Mouse (Mus musculus) testis, adult 2 months (tissue): Measurements from ENCODE around the gene Arhgap11a. TPM values are rescaled to one million over a fixed set of nuclear protein-coding genes. Genes with fewer than 3 reads are reported as not detected.

Source experiments
- H3K27ac ChIP-seq: fragments of 200-500 bp; 2 replicates; pipeline ENCODE4 v1.5.1; 2012; ENCODE audit warnings: low read depth, low read length; ENCODE audit not compliant: control insufficient read depth, insufficient read depth
- H3K27me3 ChIP-seq: fragments of 200-500 bp; 2 replicates; pipeline ENCODE4 v1.6.1; 2012; ENCODE audit warnings: mild to moderate bottlenecking, low read length, moderate library complexity; ENCODE audit not compliant: control insufficient read depth, insufficient read depth
- H3K36me3 ChIP-seq: fragments of 200-500 bp; 2 replicates; pipeline ENCODE4 v1.6.1; 2012; ENCODE audit warnings: mild to moderate bottlenecking, low read length; ENCODE audit not compliant: control insufficient read depth, insufficient read depth
- H3K4me1 ChIP-seq: fragments of 200-500 bp; 2 replicates; pipeline ENCODE4 v1.6.1; 2012; ENCODE audit warnings: low read length; ENCODE audit not compliant: control insufficient read depth, insufficient read depth
- H3K4me3 ChIP-seq: fragments of 200-500 bp; 2 replicates; pipeline ENCODE4 v1.5.1; 2012; ENCODE audit warnings: low read depth, mild to moderate bottlenecking, low read length, moderate library complexity, mixed read lengths; ENCODE audit not compliant: control insufficient read depth
- CTCF ChIP-seq: fragments of 200-500 bp; IDR thresholded peaks from 2 replicates; pipeline ENCODE4 v1.5.1; 2012; ENCODE audit warnings: low read depth, mild to moderate bottlenecking, inconsistent platforms, low read length, moderate library complexity; ENCODE audit not compliant: control insufficient read depth, insufficient read depth, insufficient replicate concordance
- POLR2A ChIP-seq: fragments of 200-500 bp; IDR thresholded peaks from 2 replicates; pipeline ENCODE4 v1.6.1; 2012; ENCODE audit warnings: low read depth, mild to moderate bottlenecking, inconsistent platforms, low read length, moderate library complexity; ENCODE audit not compliant: control insufficient read depth
- polyA plus RNA-seq: library from polyadenylated mRNA; depleted of rRNA; stranded (reverse); fragments of >200 nt; gene quantifications from 2 replicates; pipeline ENCODE4 v1.2.3, GENCODE M21; 2012; rRNA removed

The Arhgap11a gene
- polyA plus RNA-seq, 1 experiment = 2.6 TPM

DNA sequence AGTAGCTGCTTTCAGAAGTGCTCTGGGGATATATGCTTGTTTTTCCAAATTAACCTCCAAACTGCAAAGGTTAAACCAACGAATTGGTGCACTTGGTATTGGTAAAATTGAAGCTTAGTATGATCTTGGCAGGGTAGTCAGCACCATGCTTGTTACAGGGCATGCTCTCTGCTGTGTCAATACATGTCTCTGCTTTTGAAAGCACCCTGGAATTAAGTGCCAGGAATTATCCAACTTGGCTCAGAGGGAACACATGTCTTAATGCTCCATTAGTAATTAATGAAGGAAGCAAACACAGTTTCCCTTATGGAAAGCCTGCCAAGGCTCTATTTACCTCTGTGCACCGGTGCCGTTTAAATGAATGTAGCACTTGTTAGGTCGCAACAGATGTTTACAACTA lies 53.3 kb downstream of the Arhgap11a start:
- H3K4me1 ChIP-seq = peaks cover 5% of the 10 kb centered on the region
- TF ChIP-seq CTCF (no peak), POLR2A (no peak)
- H3K4me3 ChIP-seq = no peak overlapping the region
- no peaks in the 10 kb centered on the region for H3K36me3 ChIP-seq
- H3K27me3 ChIP-seq = no peaks in the 10 kb centered on the region
- no peak overlapping the region for H3K27ac ChIP-seq

DNA sequence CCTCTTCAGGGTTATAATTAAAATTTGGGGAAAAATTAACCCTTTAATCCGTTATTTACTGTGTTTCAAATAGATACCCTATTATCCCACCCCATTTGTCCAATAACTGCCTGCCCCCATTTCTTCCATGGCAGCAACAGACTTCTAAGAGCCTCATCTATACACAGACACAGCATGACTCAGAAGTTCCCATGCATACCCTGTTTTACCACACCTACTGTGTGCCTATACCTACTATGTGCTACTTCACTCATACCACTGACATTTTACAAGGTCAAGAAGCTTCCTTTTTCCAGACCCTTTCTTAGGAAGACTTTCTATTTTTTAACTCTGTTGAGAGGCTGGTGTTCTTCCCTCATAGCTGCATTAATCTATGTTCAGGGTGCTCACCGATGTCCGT lies 54.9 kb downstream of the Arhgap11a start:
- no peak overlapping the region for H3K27ac ChIP-seq
- peaks cover 4% of the 10 kb centered on the region for H3K4me1 ChIP-seq
- H3K4me3 ChIP-seq = no peak overlapping the region
- TF ChIP-seq CTCF (no peak), POLR2A (no peak)
- H3K36me3 ChIP-seq = no peaks in the 10 kb centered on the region
- no peaks in the 10 kb centered on the region for H3K27me3 ChIP-seq

DNA sequence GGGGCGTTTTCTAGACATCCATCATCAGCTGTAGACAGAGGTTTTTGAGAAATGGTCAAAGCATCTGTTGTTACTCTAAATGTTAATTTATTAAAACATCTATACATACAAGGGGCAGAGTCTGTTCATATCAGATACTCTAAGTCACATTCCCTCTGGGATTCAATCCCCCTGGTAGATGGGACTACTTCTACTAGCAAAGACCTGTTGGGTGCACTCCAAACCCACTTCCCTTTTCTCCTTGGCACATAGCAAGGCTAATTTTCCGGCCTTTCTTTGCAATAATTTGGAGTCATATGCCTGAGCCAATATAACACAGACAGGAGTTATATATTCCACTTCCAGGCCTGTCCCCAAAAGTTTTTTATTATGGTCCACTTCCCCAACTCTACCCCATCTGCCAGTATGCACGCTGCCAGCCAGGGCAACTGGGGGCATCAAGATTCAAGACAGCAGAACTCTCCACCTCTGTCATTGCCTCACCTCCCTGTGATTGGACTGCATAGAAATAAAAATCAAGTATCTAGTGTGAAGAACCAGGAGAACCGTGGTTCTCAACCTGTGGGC lies 59.6 kb downstream of the Arhgap11a start:
- Histone ChIP-seq H3K27ac (no peak overlapping the region), H3K27me3 (no peaks in the 10 kb centered on the region), H3K36me3 (no peaks in the 10 kb centered on the region), H3K4me1 (no peaks in the 10 kb centered on the region), H3K4me3 (no peak overlapping the region)
- TF ChIP-seq POLR2A (no peak), CTCF (no peak)

DNA sequence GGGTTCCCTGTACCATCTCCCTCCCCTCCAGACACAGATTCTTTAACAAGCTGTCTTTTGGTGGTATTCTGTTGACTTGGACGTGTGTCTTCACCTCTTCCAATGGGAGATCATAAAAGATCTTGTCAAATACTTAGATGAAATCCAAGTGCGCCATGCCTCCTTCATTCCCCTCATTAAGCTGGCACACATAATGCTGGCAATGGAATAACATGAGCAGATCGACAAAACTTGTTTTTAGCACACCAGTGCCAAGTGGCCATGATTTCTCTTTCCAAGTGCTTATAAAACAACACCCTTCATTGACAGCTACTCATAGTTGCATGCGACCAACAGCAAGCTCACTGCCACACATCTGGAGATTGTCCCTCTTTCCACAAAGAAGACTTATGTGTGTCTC lies 60.6 kb downstream of the Arhgap11a start:
- Histone ChIP-seq H3K27ac (no peak overlapping the region), H3K4me1 (no peaks in the 10 kb centered on the region), H3K4me3 (no peak overlapping the region), H3K36me3 (no peaks in the 10 kb centered on the region), H3K27me3 (no peaks in the 10 kb centered on the region)
- TF ChIP-seq POLR2A (no peak), CTCF (no peak)

DNA sequence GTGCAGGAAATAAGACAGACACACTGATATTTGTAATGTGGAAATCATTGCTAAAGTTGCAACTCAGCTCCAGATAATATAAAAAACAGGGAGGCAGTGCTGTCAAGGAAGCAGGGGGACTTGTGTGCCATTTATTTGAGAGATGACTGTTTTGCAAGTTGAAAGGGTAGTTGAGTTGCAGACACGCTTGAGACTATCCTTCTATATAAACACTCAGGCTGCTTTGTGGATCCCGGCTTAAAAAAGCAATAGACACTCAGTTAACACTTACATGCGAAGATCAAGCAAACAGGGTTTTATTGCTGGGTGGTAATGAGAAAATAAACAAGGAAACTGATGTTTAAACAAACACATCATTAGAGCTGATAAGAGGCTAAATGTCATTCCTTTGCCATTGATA lies 63.6 kb downstream of the Arhgap11a start:
- Histone ChIP-seq H3K36me3 (no peaks in the 10 kb centered on the region), H3K27ac (no peak overlapping the region), H3K4me1 (no peaks in the 10 kb centered on the region), H3K4me3 (no peak overlapping the region), H3K27me3 (no peaks in the 10 kb centered on the region)
- TF ChIP-seq CTCF (no peak), POLR2A (no peak)

DNA sequence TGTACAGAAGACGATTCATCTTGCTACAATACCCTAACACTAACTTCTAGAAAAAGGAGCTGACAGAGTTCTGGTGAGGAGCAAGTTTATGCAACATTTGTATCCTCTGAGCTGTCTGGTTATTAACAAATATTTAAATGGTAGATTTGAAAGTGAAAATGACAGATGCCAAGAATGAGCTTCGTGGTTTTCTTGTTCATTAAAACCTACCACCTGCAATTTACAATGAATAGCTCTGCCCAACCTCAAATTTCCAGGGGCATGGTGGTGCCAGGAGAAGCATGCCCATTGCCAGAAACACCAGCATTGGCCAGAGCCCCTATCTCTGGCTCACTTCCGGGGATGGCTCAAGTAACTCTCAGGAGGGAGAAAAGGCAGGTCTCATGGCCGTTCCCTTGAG lies 66.9 kb downstream of the Arhgap11a start:
- peak overlapping the region; percentile 53 for H3K4me3 ChIP-seq
- no peaks in the 10 kb centered on the region for H3K36me3 ChIP-seq
- H3K27ac ChIP-seq = no peak overlapping the region
- no peaks in the 10 kb centered on the region for H3K4me1 ChIP-seq
- no peaks in the 10 kb centered on the region for H3K27me3 ChIP-seq
- TF ChIP-seq POLR2A (no peak), CTCF (no peak)

Other genes with a start within 250 kb of the Arhgap11a start
- 0.04 TPM in 1 of 2 replicates, not detected in the other for gene Grem1, start 90.0 kb downstream of the Arhgap11a start, polyA plus RNA-seq
- gene Scg5, start 19.5 kb downstream of the Arhgap11a start, polyA plus RNA-seq = 0.94 and 1.0 TPM in 2 replicates
- gene Gjd2, start 165.0 kb upstream of the Arhgap11a start, polyA plus RNA-seq = 0.02 and 0.05 TPM in 2 replicates
- gene Actc1, start 204.9 kb upstream of the Arhgap11a start, polyA plus RNA-seq = 0.57 and 0.64 TPM in 2 replicates